Mouse (Mus musculus) 3T3-L1 (cell line): ENCODE measurements around the gene Capzb.

Source experiments
- DNase-seq: peaks from one replicate; pipeline ENCODE4 v3.0.0-alpha.2; 2015; ENCODE audit warnings: low read depth, low spot score

Gene Capzb

GRCm38 (mm10) chr4:139208236-139209129 is 15.8 kb downstream of the Capzb start:
- peak; percentile 62 for DNase-seq

- peak; percentile 59 for DNase-seq
Observed at GRCm38 (mm10) chr4:139209130-139209840, 16.6 kb downstream of the Capzb start.

- no peak for DNase-seq
Observed at GRCm38 (mm10) chr4:139211975-139212831, 19.5 kb downstream of the Capzb start.

DNA sequence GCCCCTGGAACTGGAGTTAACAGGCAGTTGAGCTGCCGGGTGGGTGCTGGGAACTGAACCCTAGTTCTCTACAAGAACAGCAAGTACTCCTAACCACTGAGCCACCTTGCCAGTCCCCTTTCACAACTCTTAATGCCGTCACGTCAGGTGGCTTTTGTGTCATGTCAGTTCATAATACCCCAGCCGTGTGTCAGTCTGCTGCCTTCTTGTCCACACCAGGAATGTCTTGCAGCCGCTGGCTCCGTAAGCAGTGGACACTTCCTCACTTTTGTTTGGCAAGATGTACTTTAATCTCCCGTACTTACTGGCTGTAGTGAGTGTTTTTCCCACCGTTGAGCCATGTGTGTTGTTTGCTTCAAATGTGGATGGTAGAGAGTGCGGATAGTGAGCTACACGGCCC is 20.4 kb downstream of the Capzb start:
- DNase-seq = no peak

DNA sequence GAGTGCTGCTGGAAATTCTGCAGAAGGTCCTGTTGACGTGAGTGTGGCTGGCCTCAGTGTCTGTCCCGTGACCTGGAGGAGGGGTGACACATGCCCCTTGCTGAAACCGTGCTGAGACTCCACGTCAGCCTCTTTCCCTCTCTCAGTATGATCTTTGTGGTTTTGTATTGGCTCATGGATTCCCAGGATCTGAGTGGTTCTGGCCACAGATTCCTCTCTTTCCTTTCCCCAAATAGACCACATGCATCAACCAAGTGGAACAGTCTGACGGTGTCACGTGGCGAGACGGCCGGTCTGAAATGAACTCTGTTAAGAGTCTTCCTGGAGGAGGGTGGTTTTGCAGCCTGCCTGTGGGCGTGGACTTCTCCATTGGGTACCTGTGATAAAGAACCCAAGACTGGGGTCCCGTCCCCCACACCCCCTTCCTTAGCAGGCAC is 21.3 kb downstream of the Capzb start:
- DNase-seq = peak; percentile 94

DNA sequence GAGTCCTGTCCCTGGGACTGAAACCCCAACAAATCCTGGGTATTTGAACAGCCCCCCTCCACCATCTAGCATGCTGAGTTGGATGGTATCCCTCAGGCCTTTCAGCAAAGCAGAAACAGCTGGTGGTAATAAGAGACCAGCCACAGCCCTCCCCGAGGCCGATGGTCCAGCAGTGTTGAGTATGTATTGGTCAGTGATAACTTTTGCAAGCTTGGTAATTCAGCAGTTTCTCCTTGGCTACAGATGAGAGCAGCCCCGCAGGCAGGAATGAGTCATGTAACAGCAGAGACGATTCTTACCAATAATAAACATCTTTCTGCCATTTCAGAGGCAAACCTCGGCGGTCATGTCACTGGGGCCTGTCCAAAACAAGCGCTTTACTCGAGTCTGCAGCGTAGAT is 23.9 kb downstream of the Capzb start:
- DNase-seq = peak; percentile 96

- peak; percentile 43 for DNase-seq
Observed at GRCm38 (mm10) chr4:139218539-139218938, 25.8 kb downstream of the Capzb start.

DNA sequence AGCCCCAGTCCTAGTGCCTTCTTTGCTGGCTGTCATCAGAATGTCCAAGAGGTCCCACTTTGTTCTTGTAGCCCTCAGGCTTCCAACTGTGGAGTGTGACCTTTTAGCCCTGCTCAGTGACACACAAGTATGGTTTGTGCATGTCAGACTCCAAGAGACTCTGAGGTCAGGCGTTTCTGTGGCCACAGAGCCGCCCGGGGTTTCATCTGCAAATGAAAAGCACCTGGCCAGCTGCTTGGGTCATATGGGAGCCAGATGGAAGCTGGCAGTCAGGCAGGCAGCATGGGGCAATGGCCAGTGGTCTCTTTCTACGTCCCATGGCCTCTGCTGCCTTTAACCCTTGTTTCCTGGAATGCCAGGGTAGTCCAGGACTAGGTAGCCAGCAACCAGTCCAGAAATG is 27.0 kb downstream of the Capzb start:
- DNase-seq = peak; percentile 77

GRCm38 (mm10) chr4:139220978-139221377 is 28.3 kb downstream of the Capzb start:
- DNase-seq = peak; percentile 77

DNA sequence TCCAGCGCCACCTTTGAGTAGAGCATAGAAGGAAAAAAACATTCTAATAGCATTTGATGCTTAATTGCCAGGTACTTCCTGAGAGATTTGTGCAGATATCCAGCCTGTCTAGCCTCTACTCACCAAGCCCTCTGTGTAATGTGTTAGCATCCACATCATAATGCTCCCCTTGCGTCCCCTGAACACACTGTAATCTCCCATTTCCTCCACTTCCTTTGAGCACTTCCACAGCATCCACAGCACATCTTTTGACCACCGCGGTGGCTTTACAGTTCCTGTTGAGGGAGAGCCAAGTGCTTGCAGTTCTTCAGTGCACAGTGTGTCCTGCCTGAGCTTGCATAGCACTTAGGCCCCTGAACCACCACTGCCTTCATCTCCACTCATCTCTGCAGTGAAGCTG is 29.1 kb downstream of the Capzb start:
- no peak for DNase-seq

DNA sequence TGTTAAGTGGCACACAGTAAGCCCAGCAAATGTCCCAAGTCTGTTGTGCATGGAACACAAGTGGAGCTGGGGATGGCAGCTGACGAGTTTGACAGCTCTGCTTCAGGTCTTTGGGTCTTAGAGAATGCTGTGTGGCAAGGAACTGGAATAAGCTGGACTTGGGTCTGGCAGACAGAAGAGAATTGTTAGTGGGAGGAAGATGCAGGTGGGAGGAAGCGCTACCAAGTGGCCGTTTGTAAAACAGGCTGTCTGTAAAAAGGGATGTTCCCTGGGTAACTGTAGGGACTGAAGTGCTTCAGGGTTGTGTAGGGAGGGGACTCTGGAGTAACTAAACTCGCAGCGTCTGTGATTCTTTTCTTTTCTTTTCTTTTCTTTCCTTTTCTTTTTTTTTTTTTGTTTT is 32.4 kb downstream of the Capzb start:
- DNase-seq = no peak

DNA sequence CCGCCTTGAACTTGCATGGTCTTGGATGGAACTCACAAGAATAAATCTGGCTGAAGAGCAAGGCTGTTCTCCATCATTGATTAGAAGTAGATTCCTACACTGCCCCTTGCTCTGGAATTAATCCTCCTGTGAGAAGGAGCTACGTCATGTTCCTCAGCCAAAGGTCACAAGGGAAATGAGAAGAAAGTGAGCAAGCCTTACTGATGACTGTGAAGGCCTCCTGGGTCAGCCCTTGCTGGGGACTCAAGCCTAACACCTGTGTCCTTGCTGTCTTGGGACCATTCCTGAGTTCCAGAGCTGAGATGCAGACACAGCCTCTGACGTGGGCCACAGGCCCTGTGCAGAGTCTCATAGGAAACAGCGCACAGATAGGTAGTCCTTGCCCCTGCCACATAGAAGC is 33.2 kb downstream of the Capzb start:
- no peak for DNase-seq

DNA sequence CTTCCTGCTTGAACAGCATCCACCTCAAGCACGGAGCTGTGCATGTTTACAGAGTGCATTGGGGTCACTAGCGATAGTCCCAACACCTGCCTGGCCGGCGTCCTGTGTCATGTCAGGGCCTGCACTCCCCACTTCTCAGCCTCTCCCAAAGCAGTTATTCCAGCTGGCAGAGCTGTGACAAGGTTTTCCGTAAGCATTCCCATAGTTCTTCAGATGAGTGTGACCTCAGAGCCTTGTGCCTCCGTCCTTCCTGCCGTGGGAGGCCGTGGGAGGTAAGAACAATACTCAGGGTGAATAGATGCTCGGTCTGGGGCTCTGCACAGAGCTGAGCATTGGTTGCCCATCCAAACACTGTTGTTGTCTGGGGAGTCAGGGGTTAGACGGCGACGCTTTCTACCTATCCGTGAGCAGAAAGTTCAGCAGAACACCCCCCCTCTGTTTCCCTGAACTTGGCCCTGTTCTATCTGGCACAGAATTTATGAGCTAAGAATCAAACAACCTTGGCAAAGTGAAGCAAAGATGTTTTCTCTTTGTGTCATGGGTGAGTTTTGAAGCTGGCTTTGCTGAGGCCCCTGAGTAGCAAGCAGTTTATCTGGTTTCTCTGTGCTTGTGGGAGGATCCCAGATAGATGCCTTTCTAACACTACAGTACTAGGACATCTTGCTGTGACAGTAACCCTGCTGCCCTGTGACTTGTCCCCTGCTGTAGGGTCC is 34.0 kb downstream of the Capzb start:
- no peak for DNase-seq

DNA sequence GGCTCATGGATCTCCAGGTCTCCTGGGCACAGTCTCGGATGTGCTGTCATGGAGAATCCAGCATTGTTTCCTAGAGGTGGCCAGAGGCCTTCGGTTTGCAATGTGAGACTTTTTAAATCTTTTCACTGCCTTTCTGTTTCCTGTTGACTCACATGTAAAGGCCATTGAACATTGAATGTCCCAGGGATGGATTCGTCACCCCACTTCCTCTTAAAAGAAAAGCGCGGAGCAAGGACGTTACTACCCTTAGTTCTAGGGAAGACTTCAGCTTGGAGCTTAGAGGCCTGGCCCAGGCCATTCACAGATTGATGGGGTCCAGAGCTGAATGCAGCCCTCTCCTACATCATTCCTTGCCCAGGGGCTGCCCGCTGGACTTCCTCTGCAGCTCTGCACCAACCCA is 35.2 kb downstream of the Capzb start:
- DNase-seq = no peak

DNA sequence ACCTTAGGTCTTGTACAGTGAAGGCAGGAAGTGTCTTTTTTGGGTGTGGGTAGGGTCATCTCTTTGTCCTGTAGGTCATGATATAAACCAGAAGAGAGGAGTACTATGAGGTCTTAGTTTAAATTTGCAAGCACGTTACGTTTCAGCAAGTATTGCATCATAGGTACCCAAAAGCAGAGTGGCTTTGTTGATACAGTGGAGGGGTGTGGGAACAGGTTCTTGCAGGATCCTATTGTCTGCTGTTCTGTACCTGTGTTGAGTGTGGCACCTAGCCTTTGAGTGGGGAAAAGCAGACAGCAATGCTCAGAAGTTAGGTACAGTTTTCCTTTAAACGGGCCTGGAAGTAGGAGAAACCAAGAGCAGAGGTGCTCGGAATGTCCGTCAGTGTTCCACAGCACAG is 36.6 kb downstream of the Capzb start:
- no peak for DNase-seq

GRCm38 (mm10) chr4:139230376-139231120 is 37.8 kb downstream of the Capzb start:
- peak; percentile 25 for DNase-seq

- DNase-seq = peak; percentile 68
Observed at GRCm38 (mm10) chr4:139231163-139231562, 38.5 kb downstream of the Capzb start.

- DNase-seq = peak; percentile 96
Observed at GRCm38 (mm10) chr4:139232479-139233145, 39.9 kb downstream of the Capzb start.

DNA sequence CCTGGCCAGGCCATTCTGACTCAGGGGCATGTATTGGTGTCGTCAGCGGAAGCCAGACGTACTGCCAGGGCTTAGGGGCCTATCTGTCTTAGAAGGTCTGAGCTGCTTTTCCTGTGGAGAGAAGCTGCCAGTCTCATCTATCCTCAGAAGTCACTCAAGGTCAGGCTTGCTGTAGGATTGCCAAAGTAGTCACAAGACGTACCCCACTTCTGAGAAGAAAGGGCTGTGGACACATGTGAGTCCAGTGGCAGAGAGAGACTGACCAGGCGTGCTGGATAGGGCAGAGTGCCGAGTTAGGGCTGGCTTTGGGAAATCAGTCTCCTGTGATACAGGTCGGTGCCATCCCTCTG is 40.4 kb downstream of the Capzb start:
- DNase-seq = no peak

DNA sequence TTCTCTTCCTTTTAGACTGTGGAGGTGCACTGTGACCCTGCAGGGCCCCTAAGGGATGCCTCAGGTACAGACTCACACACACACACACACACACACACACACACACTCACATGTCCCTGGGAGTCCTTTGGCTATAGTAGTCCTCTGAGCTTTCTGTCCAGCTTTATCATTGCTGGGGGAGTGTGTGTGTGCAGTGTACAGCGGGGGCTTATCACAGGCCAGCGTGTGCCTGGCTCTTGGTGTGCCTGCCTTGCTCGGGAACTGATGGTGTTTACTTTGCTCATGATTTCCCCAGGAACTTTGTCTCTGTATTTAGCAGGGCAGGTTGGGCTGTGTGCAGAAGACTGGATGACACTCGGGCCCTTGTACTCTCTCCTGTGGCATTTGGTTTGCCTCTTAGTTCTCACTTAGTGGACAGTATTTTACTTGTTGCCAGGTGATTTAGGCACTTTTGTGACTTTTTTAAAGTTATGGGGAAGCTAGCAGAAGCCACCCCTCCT is 41.1 kb downstream of the Capzb start:
- no peak for DNase-seq
